Mouse (Mus musculus) CH12.LX (cell line): ENCODE measurements around the gene Igflr1. TPM values are rescaled to one million over a fixed set of nuclear protein-coding genes. Genes with fewer than 3 reads are reported as not detected.

Experiments used
- DNase-seq: peaks from one replicate; pipeline ENCODE4 v3.0.0-alpha.2; 2013; ENCODE audit errors: extremely low read depth
- H3K27ac ChIP-seq: 2 replicates; pipeline ENCODE4 v1.5.1; 2012; ENCODE audit warnings: low read depth, mild to moderate bottlenecking, control low read depth, moderate library complexity; ENCODE audit not compliant: insufficient read depth
- H3K27me3 ChIP-seq: replicated peaks from 2 replicates; pipeline ENCODE3; 2012; ENCODE audit warnings: inconsistent platforms
- H3K36me3 ChIP-seq, 2 experiments: replicated peaks in 1 of 2; 2 replicates each; pipeline versions ENCODE3 to v1.6.1; 2012; ENCODE audit warnings: inconsistent platforms in 1 of 2, low read length in 1 of 2, mild to moderate bottlenecking in 1 of 2, mixed read lengths in 1 of 2, moderate library complexity in 1 of 2; ENCODE audit not compliant: control insufficient read depth in 1 of 2, insufficient read depth in 1 of 2
- H3K4me1 ChIP-seq, 2 experiments: 2 replicates each; pipeline ENCODE4 v1.6.1; 2012; ENCODE audit warnings: inconsistent platforms in 1 of 2, moderate library complexity in 1 of 2; ENCODE audit not compliant: insufficient read depth in 2 of 2, control insufficient read depth in 1 of 2
- H3K4me2 ChIP-seq: 2 replicates; pipeline ENCODE4 v1.6.1; 2012; ENCODE audit warnings: low read depth, mild to moderate bottlenecking, control low read depth; ENCODE audit not compliant: poor library complexity, insufficient read depth, severe bottlenecking
- H3K4me3 ChIP-seq, 3 experiments: fragments of 150-350 bp in 1 of 3; sonication (generic) in 1 of 3; replicated peaks in 1 of 3; 2 replicates each; pipeline versions ENCODE3 to v1.5.1; 2011 to 2012; ENCODE audit warnings: low read depth in 2 of 3, low read length in 2 of 3, mild to moderate bottlenecking in 2 of 3, moderate library complexity in 2 of 3, control low read depth in 1 of 3, improper control_type of control experiment in 1 of 3, inconsistent platforms in 1 of 3, mixed read lengths in 1 of 3; ENCODE audit not compliant: poor library complexity in 1 of 3
- H3K79me2 ChIP-seq: replicated peaks from 2 replicates; pipeline ENCODE4 v1.6.1; 2012; ENCODE audit warnings: mild to moderate bottlenecking, moderate library complexity; ENCODE audit not compliant: control insufficient read depth, poor library complexity, insufficient read depth, severe bottlenecking; ENCODE audit errors: extremely low read depth
- H3K9ac ChIP-seq: 2 replicates; pipeline ENCODE4 v1.6.1; 2012; ENCODE audit warnings: low read depth, mild to moderate bottlenecking, control low read depth, moderate library complexity; ENCODE audit not compliant: insufficient read depth
- H3K9me3 ChIP-seq: replicated peaks from 2 replicates; pipeline ENCODE3; 2012; ENCODE audit warnings: low read length, inconsistent platforms, mixed read lengths
- BHLHE40 ChIP-seq: IDR thresholded peaks from 2 replicates; pipeline ENCODE4 v1.6.1; 2011; ENCODE audit warnings: mild to moderate bottlenecking, low read depth, low read length, improper control_type of control experiment
- EP300 ChIP-seq: IDR thresholded peaks from 2 replicates; pipeline ENCODE4 v1.6.1; 2011; ENCODE audit warnings: low read length, improper control_type of control experiment
- ETS1 ChIP-seq: conservative IDR thresholded peaks from 2 replicates; pipeline ENCODE4 v1.6.1; 2012; ENCODE audit warnings: low read depth, mild to moderate bottlenecking, inconsistent platforms, low read length, improper control_type of control experiment, moderate library complexity
- GABPA ChIP-seq: IDR thresholded peaks from 2 replicates; pipeline ENCODE4 v1.6.1; 2012; ENCODE audit warnings: low read depth, low read length, improper control_type of control experiment, inconsistent platforms; ENCODE audit not compliant: insufficient replicate concordance
- HCFC1 ChIP-seq: IDR thresholded peaks from 2 replicates; pipeline ENCODE4 v1.6.1; 2012; ENCODE audit warnings: low read depth, mild to moderate bottlenecking, inconsistent platforms, low read length, improper control_type of control experiment
- IRF4 ChIP-seq: IDR thresholded peaks from 2 replicates; pipeline ENCODE4 v1.6.1; 2014; ENCODE audit warnings: low read depth, mild to moderate bottlenecking, inconsistent platforms, low read length, improper control_type of control experiment
- JUN ChIP-seq: IDR thresholded peaks from 2 replicates; pipeline ENCODE4 v1.6.1; 2011; ENCODE audit warnings: low read depth, mild to moderate bottlenecking, low read length, improper control_type of control experiment, moderate library complexity; ENCODE audit not compliant: insufficient read depth
- JUND ChIP-seq: conservative IDR thresholded peaks from 2 replicates; pipeline ENCODE4 v1.6.1; 2011; ENCODE audit warnings: low read depth, low read length, improper control_type of control experiment
- MAFK ChIP-seq: IDR thresholded peaks from 2 replicates; pipeline ENCODE4 v1.6.1; 2011; ENCODE audit warnings: low read length, improper control_type of control experiment; ENCODE audit not compliant: insufficient replicate concordance
- NELFE ChIP-seq: IDR thresholded peaks from 2 replicates; pipeline ENCODE4 v1.6.1; 2011; ENCODE audit warnings: low read depth, low read length, improper control_type of control experiment
- POLR2A ChIP-seq: IDR thresholded peaks from 2 replicates; pipeline ENCODE4 v1.6.1; 2011; ENCODE audit warnings: low read depth, mild to moderate bottlenecking, improper control_type of control experiment, low read length
- RCOR1 ChIP-seq: conservative IDR thresholded peaks from 2 replicates; pipeline ENCODE4 v1.6.1; 2012; ENCODE audit warnings: low read depth, mild to moderate bottlenecking, inconsistent platforms, low read length, improper control_type of control experiment
- TBP ChIP-seq: conservative IDR thresholded peaks from 2 replicates; pipeline ENCODE4 v1.6.1; 2011; ENCODE audit warnings: low read depth, low read length, improper control_type of control experiment
- TCF12 ChIP-seq: IDR thresholded peaks from 2 replicates; pipeline ENCODE4 v1.6.1; 2014; ENCODE audit warnings: low read depth, mild to moderate bottlenecking, inconsistent platforms, low read length, improper control_type of control experiment
- UBTF ChIP-seq: IDR thresholded peaks from 2 replicates; pipeline ENCODE4 v1.6.1; 2012; ENCODE audit warnings: low read depth, mild to moderate bottlenecking, inconsistent platforms, low read length, improper control_type of control experiment, moderate library complexity
- USF2 ChIP-seq: conservative IDR thresholded peaks from 2 replicates; pipeline ENCODE4 v1.6.1; 2011; ENCODE audit warnings: low read depth, low read length, improper control_type of control experiment
- ZKSCAN1 ChIP-seq: IDR thresholded peaks from 2 replicates; pipeline ENCODE4 v1.6.1; 2012; ENCODE audit warnings: low read depth, inconsistent platforms, low read length, improper control_type of control experiment, borderline replicate concordance
- ZMIZ1 ChIP-seq: IDR thresholded peaks from 2 replicates; pipeline ENCODE4 v1.6.1; 2012; ENCODE audit warnings: low read depth, mild to moderate bottlenecking, inconsistent platforms, low read length, improper control_type of control experiment
- dilution Hi-C: fragments of 300-500 bp; cut with MboI; formaldehyde crosslinking; loops from 2 replicates; pipeline ENCODE4 v1.14.3; 2020; ENCODE audit warnings: low sequenced_read_pairs; ENCODE audit not compliant: extremely low pct_unique_long_range_greater_than_20kb, extremely low pct_ligation_motif_present
- in situ Hi-C: fragments of 300-500 bp; cut with MboI; formaldehyde crosslinking; loops from 3 replicates; pipeline ENCODE4 v1.14.3; 2019; ENCODE audit warnings: low sequenced_read_pairs, low pct_ligation_motif_present, low pct_unique_long_range_greater_than_20kb, mixed read lengths
- polyA plus RNA-seq: library from polyadenylated mRNA; unstranded; fragments of >175 nt; gene quantifications from 2 replicates; pipeline ENCODE4 v1.2.1, GENCODE M21; 2012; ENCODE audit warnings: low read depth; ENCODE audit not compliant: insufficient read length
- total RNA-seq, 2 experiments: library from RNA; depleted of rRNA; stranded (reverse); fragments of 300-350 nt in 1 of 2; fragments of >200 nt in 1 of 2; gene quantifications; 2 replicates each; pipeline ENCODE4 v1.2.3; 2012 to 2014

Gene Igflr1
- total and polyA plus RNA-seq, 3 experiments: 1.3 TPM; not detected in 2

DNA sequence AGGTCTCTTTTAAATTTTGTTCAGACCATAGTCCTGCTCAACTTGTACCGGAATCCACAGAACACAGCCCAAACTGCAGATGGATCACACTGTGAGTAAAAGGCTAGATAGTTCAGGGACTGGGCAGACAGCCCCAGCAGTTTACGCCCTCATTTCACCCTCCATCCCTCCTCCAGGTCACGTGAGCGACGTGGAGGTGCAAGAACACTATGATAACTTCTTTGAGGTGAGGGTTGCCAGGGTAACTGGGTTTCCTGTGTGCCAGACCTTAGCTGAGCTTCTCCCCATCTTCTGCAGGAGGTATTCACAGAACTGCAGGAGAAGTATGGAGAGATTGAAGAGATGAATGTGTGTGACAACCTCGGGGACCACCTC, 1.3 kb upstream of the Igflr1 start:
- dilution Hi-C loops (no loop called here), in situ Hi-C loops (no loop called here)
- peaks cover 7 to 22% of the 10 kb centered on the region in 2 experiments; a peak in 3 of 4 replicates for H3K4me1 ChIP-seq
- H3K9me3 ChIP-seq: no peaks in the 10 kb centered on the region
- peak overlapping the region; percentile 45; the same call in 1 of the 2 replicates for H3K9ac ChIP-seq
- H3K36me3 ChIP-seq: peaks cover 34 to 53% of the 10 kb centered on the region in 2 experiments
- no peak for DNase-seq
- H3K4me2 ChIP-seq: peak overlapping the region; percentile 71
- TF ChIP-seq ZKSCAN1 (no peak), ETS1 (no peak), UBTF (no peak), RCOR1 (no peak), GABPA (no peak), BHLHE40 (no peak), TCF12 (no peak), EP300 (no peak), USF2 (no peak), MAFK (no peak), HCFC1 (no peak), TBP (no peak), ZMIZ1 (no peak)
- TF ChIP-seq, all 38 proteins: peak for 0
- H3K79me2 ChIP-seq: peaks cover 16% of the 10 kb centered on the region
- H3K27ac ChIP-seq: no peak overlapping the region
- H3K4me3 ChIP-seq: peak overlapping the region; percentile 85 to 100 (median 90)
- no peaks in the 10 kb centered on the region for H3K27me3 ChIP-seq

DNA sequence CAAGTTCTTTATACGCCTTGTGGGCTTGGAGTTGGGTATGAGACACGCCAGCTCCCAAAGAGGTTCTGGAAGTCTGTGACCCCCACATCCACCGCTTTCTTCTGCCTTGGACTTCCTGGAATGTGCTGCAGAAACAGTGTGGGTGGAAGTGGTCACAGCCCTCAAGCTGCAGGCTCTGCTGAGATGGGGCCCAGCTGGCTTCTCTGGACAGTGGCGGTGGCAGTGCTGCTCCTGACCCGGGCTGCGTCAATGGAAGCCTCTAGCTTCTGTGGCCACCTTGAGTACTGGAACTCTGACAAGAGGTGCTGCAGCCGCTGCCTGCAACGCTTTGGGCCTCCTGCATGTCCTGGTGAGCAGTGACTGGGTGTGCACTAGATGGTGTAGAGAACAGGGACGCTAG, 806 bp downstream of the Igflr1 start:
- H3K9ac ChIP-seq: no peak overlapping the region
- no peak overlapping the region; the same call in 1 of the 2 replicates for H3K27ac ChIP-seq
- in situ Hi-C loops: no loop called here
- H3K4me2 ChIP-seq: no peak overlapping the region
- DNase-seq: no peak
- no peak for TF ChIP-seq IRF4
- no peak for TF ChIP-seq JUND
- TF ChIP-seq NELFE: no peak
- TF ChIP-seq POLR2A: no peak
- no peak for TF ChIP-seq JUN
- TF ChIP-seq HCFC1: no peak
- TF ChIP-seq, all 38 proteins: peak for 0
- Histone ChIP-seq H3K4me1 (peaks cover 7 to 15% of the 10 kb centered on the region in 2 experiments; a peak in 3 of 4 replicates), H3K9me3 (no peaks in the 10 kb centered on the region), H3K79me2 (peaks cover 11% of the 10 kb centered on the region), H3K27me3 (no peaks in the 10 kb centered on the region), H3K36me3 (peaks cover 53 to 72% of the 10 kb centered on the region in 2 experiments), H3K4me3 (no peak overlapping the region)
- dilution Hi-C loops: no loop called here
